Mouse (Mus musculus) spleen, adult 2 months (tissue): ENCODE measurements at regions not wholly inside any gene's neighbourhood (a gene's known extent, or its start where the extent isn't known, plus 50 kb on each side); places are given as distances from the start of the nearest gene placed in this dataset.

ENCODE experiments used
- CTCF ChIP-seq: fragments of 200-500 bp; IDR thresholded peaks from 2 replicates; pipeline ENCODE4 v1.5.1; 2011; ENCODE audit warnings: mild to moderate bottlenecking, inconsistent platforms; ENCODE audit not compliant: insufficient read depth, insufficient read length, insufficient replicate concordance; ENCODE audit errors: extremely low read depth
- POLR2A ChIP-seq: fragments of 200-500 bp; IDR thresholded peaks from 2 replicates; pipeline ENCODE4 v1.6.1; 2011; ENCODE audit warnings: low read depth, low read length, inconsistent platforms

DNA sequence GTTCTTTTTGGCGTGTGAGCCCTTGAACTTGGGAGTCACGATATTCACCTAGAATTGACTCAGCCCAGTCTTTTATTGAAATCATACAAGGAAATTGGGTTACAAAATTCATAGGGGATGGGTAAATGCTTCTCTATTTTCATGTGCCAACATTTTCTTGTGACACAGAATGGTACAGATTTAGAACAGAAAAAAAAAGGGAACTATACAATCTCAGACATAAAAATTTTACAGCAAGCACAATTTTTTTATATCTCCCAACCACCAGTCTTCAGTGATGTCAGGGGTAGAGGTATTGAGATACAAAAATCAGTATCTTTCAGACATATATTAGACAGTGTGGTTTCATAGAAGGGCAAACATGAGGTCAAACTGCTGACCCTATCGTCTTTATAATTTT, 210.6 kb upstream of the Tle1 start:
- no peak for TF ChIP-seq CTCF
- TF ChIP-seq POLR2A = no peak
